Mouse (Mus musculus) olfactory bulb, adult 2 months (tissue): Measurements from ENCODE around the gene Otud3.

ENCODE experiments used
- CTCF ChIP-seq: fragments of 200-500 bp; IDR thresholded peaks from 2 replicates; pipeline ENCODE4 v1.5.1; 2012; ENCODE audit warnings: low read depth, mild to moderate bottlenecking, low read length, moderate library complexity; ENCODE audit not compliant: insufficient read depth
- POLR2A ChIP-seq: fragments of 200-500 bp; IDR thresholded peaks from 2 replicates; pipeline ENCODE4 v1.6.1; 2012; ENCODE audit warnings: mild to moderate bottlenecking, low read depth, low read length, moderate library complexity; ENCODE audit not compliant: insufficient read depth

GRCm38 (mm10) chr4:138878783-138879182, 35.0 kb downstream of the Otud3 start:
- TF ChIP-seq CTCF, result no peak
- no peak for TF ChIP-seq POLR2A
